Mouse (Mus musculus) liver, embryonic 16.5 days (tissue): ENCODE results near the gene Hecw1. TPM values are rescaled to one million over a fixed set of nuclear protein-coding genes. Genes with fewer than 3 reads are reported as not detected.

Experiments
- ATAC-seq: fragments of 200-750 bp; cut with Nextera tagmentation; 2 replicates; pipeline ENCODE4 v1.8.0; 2017; ENCODE audit warnings: low read depth, mild to moderate bottlenecking, moderate number of reproducible peaks, moderate library complexity
- H3K27ac ChIP-seq: fragments of 300-500 bp; sonication (generic); 2 replicates; pipeline ENCODE4 v1.5.1; 2014; ENCODE audit warnings: mild to moderate bottlenecking, low read length
- H3K27me3 ChIP-seq: fragments of 300-500 bp; sonication (generic); 2 replicates; pipeline ENCODE4 v1.6.1; 2014; ENCODE audit warnings: low read depth, low read length, mixed read lengths; ENCODE audit not compliant: control insufficient read depth, insufficient read depth
- H3K36me3 ChIP-seq: fragments of 300-500 bp; sonication (generic); 2 replicates; pipeline ENCODE4 v1.6.1; 2014; ENCODE audit warnings: mild to moderate bottlenecking; ENCODE audit not compliant: control insufficient read depth, insufficient read depth
- H3K4me1 ChIP-seq: fragments of 300-500 bp; sonication (generic); 2 replicates; pipeline ENCODE4 v1.6.1; 2014; ENCODE audit warnings: low read depth, low read length, mixed read lengths; ENCODE audit not compliant: control insufficient read depth
- H3K4me2 ChIP-seq: fragments of 300-500 bp; sonication (generic); 2 replicates; pipeline ENCODE4 v1.6.1; 2014; ENCODE audit warnings: low read depth, low read length, mixed read lengths
- H3K4me3 ChIP-seq: fragments of 300-500 bp; sonication (generic); 2 replicates; pipeline ENCODE4 v1.5.1; 2014; ENCODE audit warnings: low read depth, mild to moderate bottlenecking, low read length
- H3K9ac ChIP-seq: fragments of 300-500 bp; sonication (generic); 2 replicates; pipeline ENCODE4 v1.6.1; 2014; ENCODE audit warnings: low read depth, low read length
- H3K9me3 ChIP-seq: fragments of 300-500 bp; sonication (generic); replicated peaks from 2 replicates; pipeline ENCODE4 v1.6.1; 2016; ENCODE audit warnings: low read length; ENCODE audit not compliant: control insufficient read depth
- WGBS: fragments of 180-500 bp; shearing (Covaris S2); extraction: QIAGEN DNeasy Blood & Tissue Kit; methylation state at CpG from one replicate; pipeline ENCODE4 v1.1.7; 2014; ENCODE audit not compliant: insufficient replicate concordance; 5-methylcytosine and 5-hydroxymethylcytosine counted together
- polyA plus RNA-seq: library from polyadenylated mRNA; unstranded; fragments of >200 nt; fragmentation: Nextera tagmentation; extraction: Ambion mirVana; gene quantifications from 2 replicates; pipeline ENCODE4 v1.2.1, GENCODE M21; 2015

The Hecw1 gene
- polyA plus RNA-seq = 0.02 TPM in 1 of 2 replicates, not detected in the other

- WGBS = 3% methylated on average over 15 of the region's 15 CpGs
- Histone ChIP-seq H3K27me3 (peaks cover 26% of the 10 kb centered on the region), H3K9ac (no peak within 1 kb of the TSS), H3K9me3 (no peaks in the 10 kb centered on the region), H3K4me3 (peak within 1 kb of the TSS; percentile 24; the same call in 1 of the 2 replicates), H3K4me1 (no peaks in the 10 kb centered on the region), H3K27ac (no peak within 1 kb of the TSS), H3K36me3 (no peaks in the 10 kb centered on the region), H3K4me2 (peak within 1 kb of the TSS; percentile 49)
- no peak for ATAC-seq
These were observed at the start of gene Hecw1 for GRCm38 (mm10) chr13:14522906-14523269. TSS of gene Hecw1 (minus strand) at chr13:14523228.

- no peak overlapping the region for H3K4me2 ChIP-seq
- H3K9me3 ChIP-seq = no peaks in the 10 kb centered on the region
- H3K27me3 ChIP-seq = no peaks in the 10 kb centered on the region
- no peak overlapping the region for H3K9ac ChIP-seq
- 63% methylated on average over 1 of the region's 1 CpGs for WGBS
- H3K27ac ChIP-seq = no peak overlapping the region
- no peak overlapping the region for H3K4me3 ChIP-seq
- H3K4me1 ChIP-seq = no peaks in the 10 kb centered on the region
- H3K36me3 ChIP-seq = no peaks in the 10 kb centered on the region
- no peak for ATAC-seq
These were observed 38.3 kb upstream of the Hecw1 start for GRCm38 (mm10) chr13:14561336-14561735.

- H3K9ac ChIP-seq = no peak overlapping the region
- no peaks in the 10 kb centered on the region for H3K9me3 ChIP-seq
- no peak overlapping the region for H3K4me3 ChIP-seq
- no peaks in the 10 kb centered on the region for H3K36me3 ChIP-seq
- no peaks in the 10 kb centered on the region for H3K4me1 ChIP-seq
- H3K4me2 ChIP-seq = no peak overlapping the region
- H3K27me3 ChIP-seq = no peaks in the 10 kb centered on the region
- 58% methylated on average over 2 of the region's 2 CpGs for WGBS
- no peak for ATAC-seq
- H3K27ac ChIP-seq = no peak overlapping the region
These were observed 29.6 kb upstream of the Hecw1 start for GRCm38 (mm10) chr13:14552628-14553027.

- no peak for ATAC-seq
These were observed 19.8 kb upstream of the Hecw1 start for GRCm38 (mm10) chr13:14542860-14543259.

GRCm38 (mm10) chr13:14522128-14522905, 711 bp downstream of the Hecw1 start:
- H3K36me3 ChIP-seq = no peaks in the 10 kb centered on the region
- H3K4me1 ChIP-seq = no peaks in the 10 kb centered on the region
- peaks cover 26% of the 10 kb centered on the region for H3K27me3 ChIP-seq
- H3K9ac ChIP-seq = no peak overlapping the region
- no peaks in the 10 kb centered on the region for H3K9me3 ChIP-seq
- H3K27ac ChIP-seq = no peak overlapping the region
- H3K4me3 ChIP-seq = peak overlapping the region; percentile 24; the same call in 1 of the 2 replicates
- peak overlapping the region; percentile 49 for H3K4me2 ChIP-seq
- 2% methylated on average over 33 of the region's 38 CpGs for WGBS
- ATAC-seq = 0 out of 2 replicates have a peak, but pooled peaks have one; percentile 16

More at GRCm38 (mm10) chr13:14542860-14543259, 19.8 kb upstream of the Hecw1 start:
- no peaks in the 10 kb centered on the region for H3K27me3 ChIP-seq
- H3K4me1 ChIP-seq = no peaks in the 10 kb centered on the region
- H3K36me3 ChIP-seq = no peaks in the 10 kb centered on the region
- no peak overlapping the region for H3K4me3 ChIP-seq
- H3K27ac ChIP-seq = no peak overlapping the region
- H3K4me2 ChIP-seq = no peak overlapping the region
- H3K9me3 ChIP-seq = no peaks in the 10 kb centered on the region; the same call in 1 of the 2 replicates
- 49% methylated on average over 5 of the region's 5 CpGs for WGBS
- H3K9ac ChIP-seq = no peak overlapping the region

GRCm38 (mm10) chr13:14521746-14522127, 1.3 kb downstream of the Hecw1 start:
- no peak overlapping the region for H3K4me2 ChIP-seq
- H3K27me3 ChIP-seq = peaks cover 26% of the 10 kb centered on the region
- H3K36me3 ChIP-seq = no peaks in the 10 kb centered on the region
- H3K27ac ChIP-seq = no peak overlapping the region
- 20% methylated on average over 4 of the region's 4 CpGs for WGBS
- ATAC-seq = no peak
- H3K4me1 ChIP-seq = no peaks in the 10 kb centered on the region
- no peaks in the 10 kb centered on the region for H3K9me3 ChIP-seq
- no peak overlapping the region; the same call in 1 of the 2 replicates for H3K4me3 ChIP-seq
- H3K9ac ChIP-seq = no peak overlapping the region

GRCm38 (mm10) chr13:14519605-14520004, 3.4 kb downstream of the Hecw1 start:
- H3K27ac ChIP-seq = no peak overlapping the region
- H3K4me1 ChIP-seq = no peaks in the 10 kb centered on the region
- no peak overlapping the region for H3K4me2 ChIP-seq
- no peaks in the 10 kb centered on the region for H3K9me3 ChIP-seq
- 49% methylated on average over 3 of the region's 3 CpGs for WGBS
- H3K9ac ChIP-seq = no peak overlapping the region
- H3K36me3 ChIP-seq = no peaks in the 10 kb centered on the region
- peaks cover 26% of the 10 kb centered on the region for H3K27me3 ChIP-seq
- no peak for ATAC-seq
- H3K4me3 ChIP-seq = no peak overlapping the region

- no peaks in the 10 kb centered on the region for H3K9me3 ChIP-seq
- WGBS = 49% methylated on average over 3 of the region's 3 CpGs
- H3K27ac ChIP-seq = no peak overlapping the region
- H3K4me2 ChIP-seq = no peak overlapping the region
- H3K27me3 ChIP-seq = peaks cover 18% of the 10 kb centered on the region
- ATAC-seq = no peak
- H3K9ac ChIP-seq = no peak overlapping the region
- H3K36me3 ChIP-seq = no peaks in the 10 kb centered on the region
- no peaks in the 10 kb centered on the region for H3K4me1 ChIP-seq
- H3K4me3 ChIP-seq = no peak overlapping the region
These were observed 5.5 kb downstream of the Hecw1 start for GRCm38 (mm10) chr13:14517478-14517877.

- no peak overlapping the region for H3K4me3 ChIP-seq
- no peaks in the 10 kb centered on the region for H3K4me1 ChIP-seq
- no peak overlapping the region for H3K4me2 ChIP-seq
- no peaks in the 10 kb centered on the region for H3K9me3 ChIP-seq
- no peaks in the 10 kb centered on the region for H3K27me3 ChIP-seq
- 19% methylated on average over 2 of the region's 2 CpGs for WGBS
- H3K27ac ChIP-seq = no peak overlapping the region
- no peak for ATAC-seq
- no peak overlapping the region for H3K9ac ChIP-seq
- H3K36me3 ChIP-seq = no peaks in the 10 kb centered on the region
These were observed 7.9 kb downstream of the Hecw1 start for GRCm38 (mm10) chr13:14515106-14515505.
